Mouse (Mus musculus) liver, adult 2 months (tissue): ENCODE data around the gene Lsm12. TPM values are rescaled to one million over a fixed set of nuclear protein-coding genes. Genes with fewer than 3 reads are reported as not detected.

ENCODE experiments used
- DNase-seq: peaks from one replicate; pipeline ENCODE4 v3.0.0-alpha.2; 2011; ENCODE audit warnings: low read depth, low spot score; ENCODE audit errors: extremely low read depth
- H3K27ac ChIP-seq: fragments of 200-500 bp; replicated peaks from 2 replicates; pipeline ENCODE4 v1.5.1; 2012; ENCODE audit warnings: low read depth, mild to moderate bottlenecking, control low read depth, inconsistent platforms, low read length; ENCODE audit not compliant: insufficient read depth
- H3K27me3 ChIP-seq: fragments of 200-500 bp; 2 replicates; pipeline ENCODE4 v1.6.1; 2012; ENCODE audit warnings: mild to moderate bottlenecking, moderate library complexity, low read length, inconsistent platforms; ENCODE audit not compliant: control insufficient read depth, insufficient read depth
- H3K36me3 ChIP-seq: fragments of 200-500 bp; 2 replicates; pipeline ENCODE4 v1.6.1; 2012; ENCODE audit warnings: low read length, inconsistent platforms; ENCODE audit not compliant: control insufficient read depth, insufficient read depth
- H3K4me1 ChIP-seq: fragments of 200-500 bp; 2 replicates; pipeline ENCODE4 v1.6.1; 2011; ENCODE audit warnings: low read length; ENCODE audit not compliant: control insufficient read depth, insufficient read depth
- H3K4me3 ChIP-seq: fragments of 200-500 bp; 2 replicates; pipeline ENCODE4 v1.5.1; 2011; ENCODE audit warnings: low read depth, mild to moderate bottlenecking, control low read depth, low read length, moderate library complexity; ENCODE audit not compliant: insufficient read depth
- H3K79me2 ChIP-seq: fragments of 200-500 bp; 2 replicates; pipeline ENCODE4 v1.6.1; 2012; ENCODE audit warnings: inconsistent platforms, mild to moderate bottlenecking, low read length, moderate library complexity; ENCODE audit not compliant: control insufficient read depth, insufficient read depth
- H3K9ac ChIP-seq: fragments of 200-500 bp; 2 replicates; pipeline ENCODE4 v1.6.1; 2012; ENCODE audit warnings: low read depth, mild to moderate bottlenecking, control low read depth, inconsistent platforms, low read length
- CTCF ChIP-seq: fragments of 200-500 bp; IDR thresholded peaks from 2 replicates; pipeline ENCODE4 v1.5.1; 2011; ENCODE audit warnings: low read depth, low read length, control low read depth
- POLR2A ChIP-seq: fragments of 200-500 bp; IDR thresholded peaks from 2 replicates; pipeline ENCODE4 v1.6.1; 2011; ENCODE audit warnings: low read length, control low read depth; ENCODE audit not compliant: insufficient read depth; ENCODE audit errors: extremely low read depth
- WGBS: fragments of 180-500 bp; shearing (Covaris S2); methylation state at CpG from one replicate; pipeline ENCODE4 v1.1.7; 2018; 5-methylcytosine and 5-hydroxymethylcytosine counted together
- polyA plus RNA-seq: library from polyadenylated mRNA; depleted of rRNA; stranded (reverse); fragments of >200 nt; gene quantifications from 2 replicates; pipeline ENCODE4 v1.2.3, GENCODE M21; 2012
- total RNA-seq: library from RNA; depleted of rRNA; stranded (reverse); fragments of >200 nt; gene quantifications from 2 replicates; pipeline ENCODE4 v1.2.3, GENCODE M21; 2014

The Lsm12 gene
- total and polyA plus RNA-seq, 2 experiments: 11.4 to 24.5 TPM

DNA sequence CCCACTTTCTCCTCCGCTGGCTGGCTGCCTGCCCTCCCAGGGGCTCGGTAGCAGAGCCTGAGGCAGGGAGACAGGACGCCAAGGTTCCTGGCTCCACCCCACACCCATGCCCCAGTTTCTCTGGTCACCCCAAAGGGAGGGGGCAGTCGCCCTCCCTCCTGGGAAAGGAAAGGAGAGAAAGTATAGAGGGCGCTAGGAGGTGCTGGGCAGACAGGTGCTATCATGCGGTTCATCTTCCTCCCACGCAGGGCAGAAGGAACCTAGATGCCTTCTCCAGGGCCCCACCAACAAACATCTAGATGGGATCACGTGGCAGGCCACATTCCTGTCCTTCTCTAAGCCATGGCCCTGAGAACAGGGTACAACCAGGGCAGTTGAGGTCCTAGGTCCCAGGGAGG is 36.9 kb upstream of the Lsm12 start:
- no peak for TF ChIP-seq POLR2A
- no peak for TF ChIP-seq CTCF
- Histone ChIP-seq H3K27ac (peak overlapping the region; percentile 29), H3K27me3 (no peaks in the 10 kb centered on the region), H3K79me2 (peaks cover 23% of the 10 kb centered on the region; the same call in 1 of the 2 replicates), H3K36me3 (no peaks in the 10 kb centered on the region), H3K9ac (no peak overlapping the region), H3K4me3 (no peak overlapping the region), H3K4me1 (peaks cover 48% of the 10 kb centered on the region)
- peak; percentile 78 for DNase-seq
- WGBS: 34% methylated on average over 8 of the region's 8 CpGs

DNA sequence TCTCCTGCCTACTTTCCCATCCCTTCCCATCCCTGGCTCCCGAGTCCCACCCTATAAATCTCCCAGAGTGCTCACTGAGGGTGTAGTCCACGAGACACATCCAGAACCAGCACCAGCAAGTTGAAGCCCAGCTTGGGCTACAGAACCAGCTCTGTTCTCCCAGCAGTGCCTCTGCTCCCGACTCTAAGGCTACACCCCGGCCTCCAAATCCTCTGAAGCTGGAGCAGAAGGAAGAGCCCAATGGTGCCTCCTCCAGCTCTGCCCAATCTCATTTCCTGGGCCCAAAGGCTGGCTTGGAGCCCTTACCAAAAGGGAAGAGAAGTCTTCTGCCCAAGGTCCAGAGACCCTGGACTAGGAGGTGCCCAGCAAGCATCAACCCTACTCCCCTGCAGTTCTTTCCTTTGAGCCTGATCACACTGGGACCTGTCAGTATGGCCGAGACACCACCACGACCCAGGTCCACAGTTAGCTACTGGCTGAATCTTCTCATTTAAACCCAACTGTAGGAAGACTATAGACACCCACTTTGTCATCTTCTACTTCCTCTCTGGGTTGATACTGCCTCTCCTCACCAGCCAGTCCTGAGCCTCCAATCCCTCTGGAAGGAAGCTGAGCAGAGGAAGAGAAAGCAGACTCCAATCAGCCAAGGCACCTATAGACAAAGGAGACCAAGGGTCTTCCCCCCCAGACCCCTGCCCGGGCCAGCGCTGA is 36.3 kb upstream of the Lsm12 start:
- Histone ChIP-seq H3K4me3 (no peak overlapping the region), H3K27me3 (no peaks in the 10 kb centered on the region), H3K9ac (no peak overlapping the region), H3K4me1 (peaks cover 50% of the 10 kb centered on the region), H3K79me2 (peaks cover 18% of the 10 kb centered on the region; the same call in 1 of the 2 replicates), H3K36me3 (no peaks in the 10 kb centered on the region), H3K27ac (peak overlapping the region; percentile 29)
- TF ChIP-seq CTCF (no peak), POLR2A (no peak)
- 78% methylated on average over 8 of the region's 8 CpGs for WGBS
- no peak for DNase-seq

GRCm38 (mm10) chr11:102220451-102220850 is 35.4 kb upstream of the Lsm12 start:
- TF ChIP-seq POLR2A: no peak
- no peak for TF ChIP-seq CTCF
- Histone ChIP-seq H3K79me2 (peaks cover 17% of the 10 kb centered on the region; the same call in 1 of the 2 replicates), H3K9ac (no peak overlapping the region), H3K4me3 (no peak overlapping the region), H3K27ac (peak overlapping the region; percentile 91), H3K27me3 (no peaks in the 10 kb centered on the region), H3K4me1 (peaks cover 58% of the 10 kb centered on the region), H3K36me3 (no peaks in the 10 kb centered on the region)
- peak; percentile 19 for DNase-seq
- 41% methylated on average over 6 of the region's 6 CpGs for WGBS

DNA sequence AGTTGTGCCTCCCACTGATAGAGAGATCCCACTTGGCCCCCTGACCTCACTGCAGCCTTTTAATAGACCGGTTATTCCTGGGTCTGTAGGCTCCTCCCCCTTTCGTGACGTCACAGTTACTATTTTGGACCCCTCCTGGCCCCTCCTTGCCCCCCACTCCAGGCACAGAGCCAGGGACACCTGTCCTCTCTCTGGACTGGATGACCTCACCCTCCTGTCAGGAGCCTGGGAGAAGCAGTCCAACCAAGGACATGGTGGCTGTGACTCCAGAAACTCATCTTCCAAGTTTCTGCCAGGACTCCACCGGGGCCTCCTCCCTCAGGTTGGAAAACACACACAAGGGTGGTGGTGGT is 34.9 kb upstream of the Lsm12 start:
- peak overlapping the region; percentile 91 for H3K27ac ChIP-seq
- DNase-seq: no peak
- H3K79me2 ChIP-seq: peaks cover 19% of the 10 kb centered on the region
- H3K36me3 ChIP-seq: no peaks in the 10 kb centered on the region
- H3K4me3 ChIP-seq: no peak overlapping the region
- no peak for TF ChIP-seq POLR2A
- TF ChIP-seq CTCF: no peak
- H3K9ac ChIP-seq: no peak overlapping the region
- H3K27me3 ChIP-seq: no peaks in the 10 kb centered on the region
- H3K4me1 ChIP-seq: peaks cover 59% of the 10 kb centered on the region
- WGBS: 22% methylated on average over 4 of the region's 4 CpGs

DNA sequence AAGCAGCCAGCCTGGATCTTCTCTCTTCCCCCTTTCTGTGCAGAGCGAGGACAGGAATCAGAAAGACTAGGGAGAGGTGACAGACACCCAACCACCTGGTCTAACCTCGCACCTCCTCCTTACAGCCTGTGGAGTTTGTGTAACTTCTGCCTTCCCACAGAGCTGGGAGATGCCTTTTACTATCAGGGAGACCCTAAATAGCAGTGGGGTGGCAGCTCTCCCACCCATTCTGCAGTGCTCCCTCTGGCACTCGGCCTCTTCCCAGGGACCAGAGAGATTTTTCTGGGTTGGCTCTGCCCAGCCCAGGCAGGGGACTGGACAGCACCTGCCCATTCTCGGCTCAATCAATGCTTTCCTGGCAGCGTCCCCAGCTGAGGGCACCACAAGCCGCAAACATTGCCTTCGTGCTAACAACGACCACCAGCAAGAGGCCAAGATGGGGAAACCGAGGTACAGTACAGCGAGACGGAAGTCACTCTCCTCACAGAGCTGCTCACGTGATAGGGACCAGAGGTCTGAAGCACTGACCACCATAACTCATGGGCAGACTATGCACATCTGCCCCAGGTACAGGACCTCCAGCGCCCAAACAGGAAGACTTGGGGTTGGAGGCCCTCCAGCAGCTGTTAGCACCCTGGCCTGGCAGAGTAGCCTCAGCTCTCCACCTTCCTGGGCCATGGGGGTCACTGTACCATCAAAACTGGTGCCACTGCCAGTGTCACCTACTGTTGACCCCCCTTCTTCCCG is 34.3 kb upstream of the Lsm12 start:
- Histone ChIP-seq H3K4me1 (peaks cover 64% of the 10 kb centered on the region), H3K4me3 (no peak overlapping the region), H3K27me3 (no peaks in the 10 kb centered on the region), H3K27ac (peak overlapping the region; percentile 91), H3K36me3 (no peaks in the 10 kb centered on the region), H3K9ac (peak overlapping the region; percentile 40), H3K79me2 (peaks cover 20% of the 10 kb centered on the region)
- peak; percentile 80 for DNase-seq
- WGBS: 15% methylated on average over 14 of the region's 14 CpGs
- TF ChIP-seq POLR2A (no peak), CTCF (no peak)

- Histone ChIP-seq H3K27ac (peak overlapping the region; percentile 91), H3K79me2 (peaks cover 26% of the 10 kb centered on the region), H3K27me3 (no peaks in the 10 kb centered on the region), H3K9ac (peak overlapping the region; percentile 68), H3K4me1 (peaks cover 69% of the 10 kb centered on the region), H3K4me3 (peak overlapping the region; percentile 61), H3K36me3 (no peaks in the 10 kb centered on the region)
- peak; percentile 91 for DNase-seq
- TF ChIP-seq POLR2A (peak; percentile 91), CTCF (no peak)
- WGBS: 0% methylated on average over 10 of the region's 10 CpGs
Observed at GRCm38 (mm10) chr11:102218783-102219182, 33.7 kb upstream of the Lsm12 start.
